Mouse (Mus musculus) neural tube, embryonic 14.5 days (tissue): Measurements from ENCODE around the gene Gm43517. TPM values are rescaled to one million over a fixed set of nuclear protein-coding genes. Genes with fewer than 3 reads are reported as not detected.
A peak's percentile ranks its signal among the peaks of the same experiment; 100 is the strongest.

Source experiments
- ATAC-seq: fragments of 200-750 bp; cut with Nextera tagmentation; 2 replicates; pipeline ENCODE4 v1.8.0; 2017; ENCODE audit warnings: low read depth, mild to moderate bottlenecking, moderate TSS enrichment, moderate library complexity
- H3K27ac ChIP-seq: fragments of 300-500 bp; sonication (generic); 2 replicates; pipeline ENCODE4 v1.5.1; 2014; ENCODE audit warnings: low read depth, mild to moderate bottlenecking, control low read depth, low read length, moderate library complexity, mixed read lengths
- H3K27me3 ChIP-seq: fragments of 300-500 bp; sonication (generic); 2 replicates; pipeline ENCODE4 v1.6.1; 2014; ENCODE audit warnings: low read length; ENCODE audit not compliant: control insufficient read depth, insufficient read depth
- H3K36me3 ChIP-seq: fragments of 300-500 bp; sonication (generic); 2 replicates; pipeline ENCODE4 v1.6.1; 2014; ENCODE audit warnings: low read length, mixed read lengths; ENCODE audit not compliant: control insufficient read depth, insufficient read depth
- H3K4me1 ChIP-seq: fragments of 300-500 bp; sonication (generic); 2 replicates; pipeline ENCODE4 v1.6.1; 2014; ENCODE audit warnings: low read length; ENCODE audit not compliant: control insufficient read depth, insufficient read depth
- H3K4me2 ChIP-seq: fragments of 300-500 bp; sonication (generic); 2 replicates; pipeline ENCODE4 v1.6.1; 2014; ENCODE audit warnings: mild to moderate bottlenecking, low read depth, low read length, control low read depth
- H3K4me3 ChIP-seq: fragments of 300-500 bp; sonication (generic); 2 replicates; pipeline ENCODE4 v1.5.1; 2014; ENCODE audit warnings: low read depth, low read length, control low read depth, mixed read lengths
- H3K9ac ChIP-seq: fragments of 300-500 bp; sonication (generic); replicated peaks from 2 replicates; pipeline ENCODE4 v1.6.1; 2014; ENCODE audit warnings: low read depth, mild to moderate bottlenecking, control low read depth, low read length, mixed read lengths
- H3K9me3 ChIP-seq: fragments of 300-500 bp; sonication (generic); 2 replicates; pipeline ENCODE4 v1.6.1; 2016; ENCODE audit warnings: low read length; ENCODE audit not compliant: control insufficient read depth
- WGBS: fragments of 180-500 bp; shearing (Covaris S2); extraction: QIAGEN DNeasy Blood & Tissue Kit; methylation state at CpG from one replicate; pipeline ENCODE4 v1.1.7; 2014; 5-methylcytosine and 5-hydroxymethylcytosine counted together
- polyA plus RNA-seq: library from polyadenylated mRNA; unstranded; fragments of >200 nt; fragmentation: Nextera tagmentation; extraction: Ambion mirVana; gene quantifications from 2 replicates; pipeline ENCODE4 v1.2.1, GENCODE M21; 2014

Gene Gm43517
- polyA plus RNA-seq, 1 experiment from 2014 or later = not detected

GRCm38 (mm10) chr12:49398163-49398540, 13.2 kb downstream of the Gm43517 start:
- Histone ChIP-seq H3K27me3 (peaks cover 76% of the 10 kb centered on the region), H3K27ac (no peak overlapping the region), H3K9me3 (no peaks in the 10 kb centered on the region), H3K4me1 (peaks cover 6% of the 10 kb centered on the region), H3K4me3 (no peak overlapping the region), H3K9ac (no peak overlapping the region), H3K36me3 (no peaks in the 10 kb centered on the region), H3K4me2 (no peak overlapping the region)
- ATAC-seq = no peak

GRCm38 (mm10) chr12:49398636-49399035, 13.7 kb downstream of the Gm43517 start:
- Histone ChIP-seq H3K27me3 (peaks cover 78% of the 10 kb centered on the region), H3K9ac (no peak overlapping the region), H3K4me2 (no peak overlapping the region), H3K9me3 (no peaks in the 10 kb centered on the region), H3K36me3 (no peaks in the 10 kb centered on the region), H3K4me3 (no peak overlapping the region), H3K4me1 (peaks cover 6% of the 10 kb centered on the region), H3K27ac (no peak overlapping the region)
- WGBS = 12% methylated on average over 3 of the region's 3 CpGs
- ATAC-seq = no peak

DNA sequence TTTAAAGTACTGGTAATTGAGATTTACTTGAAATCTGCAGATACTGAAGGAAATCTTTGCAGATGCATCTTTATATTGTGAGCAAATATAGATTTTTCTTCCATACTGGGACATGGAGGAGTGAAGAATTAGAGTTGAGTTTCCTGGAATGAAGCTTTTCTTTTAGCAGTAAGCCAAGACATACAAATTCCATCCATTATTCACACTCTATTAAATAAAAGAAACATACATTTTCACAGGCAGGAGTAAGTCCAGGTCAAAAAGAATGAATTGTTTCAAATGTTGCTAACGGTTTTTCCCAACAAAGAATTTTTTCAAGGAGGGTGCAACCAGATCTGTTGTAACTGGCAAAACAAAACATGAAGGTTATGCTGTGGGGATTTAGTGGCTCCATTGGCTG, 14.6 kb downstream of the Gm43517 start:
- Histone ChIP-seq H3K4me3 (no peak overlapping the region), H3K9ac (no peak overlapping the region), H3K4me2 (no peak overlapping the region), H3K27ac (no peak overlapping the region), H3K36me3 (no peaks in the 10 kb centered on the region), H3K27me3 (peaks cover 77% of the 10 kb centered on the region), H3K4me1 (peaks cover 6% of the 10 kb centered on the region), H3K9me3 (no peaks in the 10 kb centered on the region)
- 4% methylated on average over 1 of the region's 1 CpGs for WGBS
- no peak for ATAC-seq

DNA sequence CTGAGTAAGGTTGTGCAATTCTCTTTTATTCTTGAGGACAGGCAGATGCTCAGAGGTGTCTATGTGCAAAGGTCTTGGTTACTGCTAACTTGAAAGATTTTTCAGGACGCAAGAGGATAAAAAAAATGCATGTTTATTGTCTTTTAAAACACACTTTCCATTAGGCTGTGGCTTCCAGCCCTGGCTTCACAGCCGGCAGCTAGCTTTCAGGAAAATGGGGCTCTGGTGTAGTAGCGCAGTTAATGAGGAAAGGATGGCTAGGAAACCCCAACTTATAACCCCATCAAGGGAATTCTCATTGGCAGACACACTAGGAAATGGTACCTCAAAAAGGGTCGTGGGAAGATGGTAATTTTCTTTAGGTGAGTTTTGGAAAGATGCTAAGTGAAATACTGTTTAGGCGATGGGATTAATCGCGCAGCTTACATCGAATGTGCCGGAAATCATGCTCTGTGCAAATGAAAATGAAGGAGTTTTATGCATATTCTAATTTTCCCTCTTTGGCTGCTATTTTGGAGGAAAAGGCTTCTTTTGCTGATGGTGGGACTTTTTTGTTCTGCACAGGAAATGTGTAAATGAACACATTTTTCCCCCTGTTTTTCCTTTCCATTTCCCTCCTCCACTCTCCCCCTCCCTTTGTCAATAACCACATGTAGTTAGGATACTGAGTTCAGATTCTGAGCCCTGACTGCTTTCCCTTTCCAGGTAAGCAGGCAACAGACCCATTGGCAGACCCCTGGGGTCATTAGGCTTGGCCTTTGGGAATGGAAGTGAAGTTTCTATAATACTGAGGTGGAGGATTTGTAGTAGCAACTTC, 15.3 kb downstream of the Gm43517 start:
- H3K4me2 ChIP-seq = no peak overlapping the region
- 1% methylated on average over 9 of the region's 9 CpGs for WGBS
- no peak overlapping the region for H3K4me3 ChIP-seq
- no peak for ATAC-seq
- H3K27ac ChIP-seq = no peak overlapping the region
- H3K9me3 ChIP-seq = no peaks in the 10 kb centered on the region
- H3K9ac ChIP-seq = no peak overlapping the region
- H3K27me3 ChIP-seq = peaks cover 75% of the 10 kb centered on the region
- no peaks in the 10 kb centered on the region for H3K36me3 ChIP-seq
- peaks cover 6% of the 10 kb centered on the region for H3K4me1 ChIP-seq

DNA sequence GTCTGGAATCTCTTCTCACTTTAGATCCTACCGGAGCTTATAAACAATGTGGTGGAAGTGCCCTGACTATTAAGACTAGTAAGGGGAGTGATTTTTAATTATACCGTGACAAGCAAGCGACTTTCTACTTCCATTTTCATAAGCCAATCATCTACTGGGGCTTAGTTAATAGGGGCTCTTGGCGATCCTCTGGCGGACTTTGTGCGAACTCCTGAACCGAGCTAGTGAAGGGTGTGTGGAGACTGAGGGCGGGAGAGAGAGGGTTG, 15.8 kb downstream of the Gm43517 start:
- Histone ChIP-seq H3K36me3 (no peaks in the 10 kb centered on the region), H3K27ac (no peak overlapping the region), H3K4me3 (no peak overlapping the region; the same call in 1 of the 2 replicates), H3K9me3 (no peaks in the 10 kb centered on the region), H3K4me2 (peak overlapping the region; percentile 59), H3K4me1 (peaks cover 6% of the 10 kb centered on the region), H3K9ac (no peak overlapping the region), H3K27me3 (peaks cover 71% of the 10 kb centered on the region)
- ATAC-seq = peak; percentile 41; the same call in 1 of the 2 replicates
- 0% methylated on average over 8 of the region's 8 CpGs for WGBS

GRCm38 (mm10) chr12:49401119-49401795, 16.3 kb downstream of the Gm43517 start:
- ATAC-seq = peak; percentile 68; the same call in 1 of the 2 replicates
- peak overlapping the region; percentile 59 for H3K4me2 ChIP-seq
- H3K4me1 ChIP-seq = peaks cover 6% of the 10 kb centered on the region
- H3K4me3 ChIP-seq = peak overlapping the region; percentile 30
- H3K27me3 ChIP-seq = peaks cover 68% of the 10 kb centered on the region
- no peaks in the 10 kb centered on the region for H3K36me3 ChIP-seq
- WGBS = under 1% methylated on average over 67 of the region's 68 CpGs
- H3K9me3 ChIP-seq = no peaks in the 10 kb centered on the region
- no peak overlapping the region for H3K27ac ChIP-seq
- 0 out of 2 replicates have a peak overlapping the region, but pooled peaks have one; percentile 25 for H3K9ac ChIP-seq

GRCm38 (mm10) chr12:49401796-49402130, 16.8 kb downstream of the Gm43517 start:
- Histone ChIP-seq H3K9me3 (no peaks in the 10 kb centered on the region), H3K4me1 (peaks cover 6% of the 10 kb centered on the region), H3K27ac (no peak overlapping the region), H3K36me3 (no peaks in the 10 kb centered on the region), H3K9ac (no peak overlapping the region), H3K4me3 (peak overlapping the region; percentile 30), H3K27me3 (peaks cover 65% of the 10 kb centered on the region), H3K4me2 (peak overlapping the region; percentile 59)
- no peak for ATAC-seq
- under 1% methylated on average over 5 of the region's 5 CpGs for WGBS

- no peak overlapping the region for H3K4me2 ChIP-seq
- H3K9ac ChIP-seq = no peak overlapping the region
- no peak overlapping the region for H3K4me3 ChIP-seq
- no peaks in the 10 kb centered on the region for H3K4me1 ChIP-seq
- WGBS = 47% methylated on average over 2 of the region's 2 CpGs
- no peaks in the 10 kb centered on the region for H3K36me3 ChIP-seq
- no peak for ATAC-seq
- H3K27ac ChIP-seq = no peak overlapping the region
- H3K9me3 ChIP-seq = no peaks in the 10 kb centered on the region
- 0 out of 2 replicates have a peak, but pooled peaks cover 3% of the 10 kb centered on the region for H3K27me3 ChIP-seq
Observed at GRCm38 (mm10) chr12:49409833-49410232, 24.9 kb downstream of the Gm43517 start.

DNA sequence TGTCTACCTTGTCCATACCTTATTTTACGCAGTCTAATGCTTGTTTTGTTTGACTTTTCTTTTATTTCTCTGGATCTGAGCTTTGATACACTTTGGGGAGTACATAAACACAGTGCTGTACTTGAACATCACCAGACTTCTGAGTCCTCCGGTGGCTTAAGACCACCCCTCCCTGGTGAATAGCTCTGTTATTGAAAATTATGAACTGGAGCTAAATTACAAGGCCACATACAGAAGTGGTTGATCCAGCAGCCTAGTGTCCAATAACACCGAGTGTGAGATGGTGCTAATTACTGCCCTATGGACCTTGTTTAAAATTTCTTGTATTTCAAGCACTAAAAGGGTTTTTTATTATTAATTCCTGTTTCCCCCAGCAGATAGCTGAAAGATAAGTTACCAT, 33.0 kb downstream of the Gm43517 start:
- Histone ChIP-seq H3K4me3 (no peak overlapping the region), H3K27ac (no peak overlapping the region), H3K9me3 (no peaks in the 10 kb centered on the region), H3K4me1 (no peaks in the 10 kb centered on the region), H3K36me3 (no peaks in the 10 kb centered on the region), H3K27me3 (no peaks in the 10 kb centered on the region), H3K9ac (no peak overlapping the region), H3K4me2 (no peak overlapping the region)
- no peak for ATAC-seq
- 83% methylated on average over 3 of the region's 3 CpGs for WGBS
